Mouse (Mus musculus) heart, postnatal 0 days (tissue): ENCODE measurements around the gene Kcnh3. TPM values are rescaled to one million over a fixed set of nuclear protein-coding genes. Genes with fewer than 3 reads are reported as not detected.

Source experiments
- ATAC-seq: fragments of 200-750 bp; cut with Nextera tagmentation; 2 replicates; pipeline ENCODE4 v1.8.0; 2017; ENCODE audit warnings: low read depth, moderate number of reproducible peaks, moderate library complexity; ENCODE audit not compliant: insufficient read depth
- DNase-seq: peaks from one replicate; pipeline ENCODE4 v3.0.0-alpha.2; 2016; ENCODE audit warnings: low spot score
- H3K27ac ChIP-seq: fragments of 300-500 bp; sonication (generic); 2 replicates; pipeline ENCODE4 v1.5.1; 2014; ENCODE audit warnings: low read depth, mild to moderate bottlenecking
- H3K27me3 ChIP-seq: fragments of 300-500 bp; sonication (generic); 2 replicates; pipeline ENCODE4 v1.6.1; 2014; ENCODE audit warnings: low read length, mixed read lengths; ENCODE audit not compliant: control insufficient read depth, insufficient read depth
- H3K36me3 ChIP-seq: fragments of 300-500 bp; sonication (generic); replicated peaks from 2 replicates; pipeline ENCODE4 v1.6.1; 2014; ENCODE audit warnings: low read length, mixed read lengths; ENCODE audit not compliant: control insufficient read depth, insufficient read depth
- H3K4me1 ChIP-seq: fragments of 300-500 bp; sonication (generic); 2 replicates; pipeline ENCODE4 v1.6.1; 2014; ENCODE audit warnings: antibody characterized with exemption; ENCODE audit not compliant: control insufficient read depth, insufficient read depth
- H3K4me2 ChIP-seq: fragments of 300-500 bp; sonication (generic); 2 replicates; pipeline ENCODE4 v1.6.1; 2014; ENCODE audit warnings: low read depth, mild to moderate bottlenecking, low read length, moderate library complexity
- H3K4me3 ChIP-seq: fragments of 300-500 bp; sonication (generic); 2 replicates; pipeline ENCODE4 v1.5.1; 2014; ENCODE audit warnings: low read depth, low read length
- H3K9ac ChIP-seq: fragments of 300-500 bp; sonication (generic); replicated peaks from 2 replicates; pipeline ENCODE4 v1.6.1; 2014; ENCODE audit warnings: low read depth, low read length, mixed read lengths
- H3K9me3 ChIP-seq: fragments of 300-500 bp; sonication (generic); replicated peaks from 2 replicates; pipeline ENCODE4 v1.6.1; 2016; ENCODE audit warnings: low read length; ENCODE audit not compliant: control insufficient read depth
- CTCF ChIP-seq: IDR thresholded peaks from 2 replicates; pipeline ENCODE4 v1.5.1; 2016; ENCODE audit warnings: antibody characterized with exemption, control low read depth, low read depth
- EP300 ChIP-seq: IDR thresholded peaks from 2 replicates; pipeline ENCODE4 v1.6.1; 2016; ENCODE audit warnings: antibody characterized with exemption, low read depth
- WGBS: fragments of 180-500 bp; shearing (Covaris S2); extraction: QIAGEN DNeasy Blood & Tissue Kit; methylation state at CpG from one replicate; pipeline ENCODE4 v1.1.7; 2014; 5-methylcytosine and 5-hydroxymethylcytosine counted together
- polyA plus RNA-seq: library from polyadenylated mRNA; unstranded; fragments of >200 nt; fragmentation: Nextera tagmentation; extraction: Ambion mirVana; gene quantifications from 2 replicates; pipeline ENCODE4 v1.2.1, GENCODE M21; 2015
- total RNA-seq: library from RNA; depleted of rRNA; stranded (reverse); fragments of >200 nt; gene quantifications from 2 replicates; pipeline ENCODE4 v1.2.3, GENCODE M21; 2014; ENCODE audit warnings: low replicate concordance; rRNA removed

Kcnh3 gene
- total RNA-seq (0.19 and 2.0 TPM in 2 replicates), polyA plus RNA-seq (0.07 and 0.08 TPM in 2 replicates)

DNA sequence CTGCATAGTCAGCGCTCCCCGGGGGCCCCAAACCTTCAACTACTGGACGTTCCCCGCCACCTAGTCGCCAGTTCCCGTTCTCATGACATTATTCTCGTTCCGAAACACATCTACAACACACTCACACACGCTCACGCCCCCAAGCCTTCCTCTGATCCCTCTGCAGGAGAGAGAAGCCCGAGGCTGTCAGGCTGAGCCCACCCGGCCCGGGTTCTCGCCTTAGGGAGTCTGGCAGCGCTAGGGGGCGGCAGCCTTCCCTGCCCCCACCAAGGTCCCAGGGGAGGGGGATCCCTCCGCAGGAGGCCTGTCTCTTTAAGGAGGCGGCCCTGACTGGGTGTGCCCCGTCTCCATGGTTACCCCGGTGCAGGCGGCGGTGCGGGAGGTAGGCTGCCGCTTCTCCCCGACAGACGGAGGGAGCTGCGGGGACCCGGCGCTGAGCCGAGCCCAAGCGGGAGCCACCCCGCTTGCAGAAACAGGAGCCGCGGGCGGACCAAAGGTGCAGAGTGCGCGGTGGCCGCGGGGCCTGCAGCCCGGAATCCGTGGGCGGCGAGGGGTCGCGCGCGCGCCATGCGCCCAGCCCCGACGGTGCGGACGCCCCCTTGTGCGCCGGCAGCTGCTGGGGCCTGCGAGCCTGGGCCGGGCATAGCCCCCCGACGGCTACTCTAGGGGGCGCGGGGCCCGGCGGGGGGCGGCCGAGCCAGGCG, at the start of gene Kcnh3:
Gene Kcnh3, plus strand, starts transcription at position 654 of the 704 bp plus-strand sequence.
- TF ChIP-seq EP300 = no peak
- no peak for TF ChIP-seq CTCF
- Histone ChIP-seq H3K4me1 (peaks cover 4% of the 10 kb centered on the region; the same call in 1 of the 2 replicates), H3K9ac (peak within 1 kb of the TSS; percentile 48; the same call in 1 of the 2 replicates), H3K4me3 (peak within 1 kb of the TSS; percentile 55), H3K27ac (no peak within 1 kb of the TSS), H3K36me3 (no peaks in the 10 kb centered on the region), H3K9me3 (no peaks in the 10 kb centered on the region), H3K27me3 (peaks cover 96% of the 10 kb centered on the region), H3K4me2 (peak within 1 kb of the TSS; percentile 79)
- DNase-seq (peak; percentile 36), ATAC-seq (peak; percentile 34)
- WGBS = under 1% methylated on average over 53 of the region's 66 CpGs

DNA sequence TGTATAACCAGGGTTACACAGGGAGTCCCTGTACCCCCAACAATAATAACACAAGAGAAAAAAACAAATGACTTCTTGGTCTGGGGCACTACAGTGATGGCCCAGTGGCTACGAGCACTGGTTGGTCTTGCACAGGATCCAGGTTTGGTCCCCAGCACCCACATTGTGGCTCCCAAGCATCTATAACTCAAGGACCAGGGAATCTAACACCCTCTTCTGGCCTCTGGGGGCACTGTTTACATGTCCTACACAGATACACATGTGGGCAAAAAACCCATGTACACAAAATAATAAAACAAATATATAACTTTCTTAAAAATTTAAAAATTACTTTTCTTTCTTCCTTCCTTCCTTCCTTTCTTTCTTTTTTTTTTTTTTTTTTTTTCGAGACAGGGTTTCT, 45.0 kb upstream of the Kcnh3 start:
- Histone ChIP-seq H3K27me3 (no peaks in the 10 kb centered on the region), H3K4me2 (no peak overlapping the region), H3K4me1 (no peaks in the 10 kb centered on the region), H3K9me3 (no peaks in the 10 kb centered on the region), H3K4me3 (no peak overlapping the region), H3K27ac (no peak overlapping the region), H3K36me3 (peaks cover 54% of the 10 kb centered on the region), H3K9ac (no peak overlapping the region)
- ATAC-seq (no peak), DNase-seq (no peak)
- 96% methylated on average over 1 of the region's 2 CpGs for WGBS
- no peak for TF ChIP-seq CTCF
- no peak for TF ChIP-seq EP300

DNA sequence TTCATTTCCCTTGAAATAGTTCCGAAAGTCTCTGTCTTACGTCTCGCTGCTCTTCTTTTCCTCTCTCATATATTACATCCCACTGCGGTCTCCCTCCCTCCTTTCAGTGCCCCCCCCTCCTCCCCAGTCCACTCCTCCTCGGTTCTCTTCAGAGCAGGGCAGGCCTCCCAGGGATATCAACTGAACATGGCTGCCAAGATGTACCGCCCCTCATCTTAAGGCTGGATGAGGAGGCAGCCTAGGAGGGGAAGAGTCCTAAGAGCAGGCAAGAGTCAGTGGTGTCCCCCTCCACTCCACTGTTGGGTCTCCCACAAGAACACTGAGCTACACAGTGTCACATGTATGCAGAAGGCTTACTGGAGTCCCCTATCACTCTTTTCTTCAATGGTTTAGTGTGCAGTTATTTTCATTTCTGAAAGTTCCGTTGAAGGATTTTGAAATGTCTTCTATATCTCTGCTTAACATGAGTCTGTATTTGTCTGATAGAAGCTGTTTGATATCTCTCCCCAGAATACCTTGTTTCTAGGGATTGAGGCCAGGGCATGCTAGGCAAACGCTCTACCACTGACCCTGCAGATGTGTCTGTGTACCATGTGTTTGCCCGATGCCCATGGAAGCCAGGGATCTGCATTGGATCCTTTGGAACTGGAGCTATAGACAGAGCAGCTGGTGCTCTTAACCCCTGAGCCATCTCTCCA, 40.3 kb upstream of the Kcnh3 start:
- H3K27ac ChIP-seq = no peak overlapping the region
- no peak for ATAC-seq
- H3K9ac ChIP-seq = no peak overlapping the region
- DNase-seq = no peak
- H3K4me2 ChIP-seq = no peak overlapping the region
- H3K9me3 ChIP-seq = no peaks in the 10 kb centered on the region
- H3K27me3 ChIP-seq = no peaks in the 10 kb centered on the region
- peaks cover 68% of the 10 kb centered on the region for H3K36me3 ChIP-seq
- no peak for TF ChIP-seq CTCF
- TF ChIP-seq EP300 = no peak
- 83% methylated on average over 9 of the region's 9 CpGs for WGBS
- no peak overlapping the region for H3K4me3 ChIP-seq
- no peaks in the 10 kb centered on the region for H3K4me1 ChIP-seq

DNA sequence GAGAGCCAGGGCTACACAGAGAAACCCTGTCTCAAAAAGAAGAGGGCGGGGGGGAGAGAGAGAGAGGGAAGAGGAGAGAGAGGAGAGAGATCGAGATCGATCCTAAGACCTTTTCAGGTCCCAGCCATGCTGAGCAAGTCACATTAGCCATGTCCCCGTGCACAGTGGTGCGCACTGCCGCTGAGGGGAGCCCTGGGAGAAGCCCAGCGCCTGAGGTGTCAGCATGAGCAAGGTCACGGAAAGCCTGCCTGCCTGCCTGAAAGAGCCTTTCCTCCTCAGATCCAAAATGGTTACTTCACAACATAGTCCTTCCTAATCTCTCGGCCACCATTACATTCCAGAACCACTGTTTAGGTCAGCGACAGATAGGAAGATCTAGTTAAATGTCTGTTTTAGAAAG, 30.3 kb upstream of the Kcnh3 start:
- H3K9ac ChIP-seq = no peak overlapping the region
- no peak for ATAC-seq
- WGBS = 83% methylated on average over 10 of the region's 10 CpGs
- TF ChIP-seq CTCF (no peak), EP300 (no peak)
- H3K4me2 ChIP-seq = no peak overlapping the region
- H3K27ac ChIP-seq = no peak overlapping the region
- peaks cover 46% of the 10 kb centered on the region for H3K36me3 ChIP-seq
- DNase-seq = no peak
- no peaks in the 10 kb centered on the region for H3K27me3 ChIP-seq
- H3K9me3 ChIP-seq = no peaks in the 10 kb centered on the region
- no peak overlapping the region for H3K4me3 ChIP-seq
- no peaks in the 10 kb centered on the region for H3K4me1 ChIP-seq

DNA sequence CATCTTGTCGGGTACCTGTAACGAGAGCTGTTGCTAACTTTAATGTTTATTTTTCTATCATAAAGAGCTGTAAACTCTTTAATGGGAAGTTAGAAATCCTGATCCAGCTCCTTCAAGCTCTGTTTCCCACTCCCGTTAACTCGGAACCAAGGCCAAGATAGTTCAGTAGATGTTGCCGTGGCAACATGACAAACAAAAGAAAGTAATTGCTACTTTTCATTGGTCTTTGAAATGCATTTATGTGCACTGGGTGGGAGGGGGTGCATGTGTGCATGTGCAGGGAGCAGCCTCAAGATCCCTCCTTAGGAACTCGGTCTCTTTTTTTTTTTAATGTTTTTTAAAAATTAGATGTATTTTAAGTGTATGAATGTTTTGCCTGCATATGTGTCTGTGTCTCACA, 29.6 kb upstream of the Kcnh3 start:
- no peak overlapping the region for H3K4me3 ChIP-seq
- DNase-seq (no peak), ATAC-seq (no peak)
- no peak overlapping the region for H3K4me2 ChIP-seq
- H3K36me3 ChIP-seq = peaks cover 47% of the 10 kb centered on the region
- 86% methylated on average over 6 of the region's 6 CpGs for WGBS
- no peak overlapping the region for H3K9ac ChIP-seq
- no peaks in the 10 kb centered on the region for H3K4me1 ChIP-seq
- no peaks in the 10 kb centered on the region for H3K27me3 ChIP-seq
- TF ChIP-seq CTCF (no peak), EP300 (no peak)
- H3K27ac ChIP-seq = no peak overlapping the region
- H3K9me3 ChIP-seq = no peaks in the 10 kb centered on the region
